Mouse (Mus musculus): ENCODE data around the gene Llgl2. TPM values are rescaled to one million over a fixed set of nuclear protein-coding genes. Genes with fewer than 3 reads are reported as not detected.

Gene Llgl2
- total and polyA plus RNA-seq, 3 experiments, result 18.4 to 20.3 (median 19.4) TPM

GRCm38 (mm10) chr11:115898446-115898845 lies 74.6 kb downstream of the Llgl2 start:
- peaks cover 9% of the 10 kb centered on the region for H3K4me1 ChIP-seq (ENCODE audit: control insufficient read depth, insufficient read depth, low read length)
- H3K27me3 ChIP-seq (ENCODE audit: control insufficient read depth, insufficient read depth, low read length), result no peaks in the 10 kb centered on the region
- no peaks in the 10 kb centered on the region for H3K79me2 ChIP-seq (replicated peaks; ENCODE audit: control insufficient read depth, insufficient read depth, low read length)
- H3K27ac ChIP-seq, result no peak overlapping the region
- no peaks in the 10 kb centered on the region for H3K36me3 ChIP-seq (ENCODE audit: control insufficient read depth, insufficient read depth, low read length)
- intact Hi-C loops (cut with DNase I), result loop anchor here (2.0 kb wide), 1 partner anchor 22 kb away; no protein-coding TSS in a partner anchor
- WGBS, result 82% methylated on average over 7 of the region's 7 CpGs
- H3K9ac ChIP-seq (ENCODE audit: low read depth, low read length), result no peak overlapping the region
- no peak for DNase-seq
- H3K4me3 ChIP-seq, result no peak overlapping the region
- TF ChIP-seq CTCF (IDR thresholded peaks at IDR 0.05) (no peak), POLR2A (IDR thresholded peaks at IDR 0.05; ENCODE audit: insufficient read depth, low read depth, low read length) (no peak), EP300 (IDR thresholded peaks at IDR 0.05; ENCODE audit: insufficient read depth, low read depth, low read length) (no peak)

- H3K9ac ChIP-seq (ENCODE audit: low read depth, low read length), result no peak overlapping the region
- no peaks in the 10 kb centered on the region for H3K79me2 ChIP-seq (replicated peaks; ENCODE audit: control insufficient read depth, insufficient read depth, low read length)
- no peaks in the 10 kb centered on the region for H3K27me3 ChIP-seq (ENCODE audit: control insufficient read depth, insufficient read depth, low read length)
- WGBS, result 18% methylated on average over 4 of the region's 4 CpGs
- peak overlapping the region; percentile 88; the same call in 1 of the 2 replicates for H3K27ac ChIP-seq
- H3K4me1 ChIP-seq (ENCODE audit: control insufficient read depth, insufficient read depth, low read length), result peaks cover 12% of the 10 kb centered on the region
- no peak overlapping the region for H3K4me3 ChIP-seq
- intact Hi-C loops (cut with DNase I), result loop anchor here (2.0 kb wide), 1 partner anchor 22 kb away; no protein-coding TSS in a partner anchor
- TF ChIP-seq CTCF (IDR thresholded peaks at IDR 0.05) (peak; percentile 74), POLR2A (IDR thresholded peaks at IDR 0.05; ENCODE audit: insufficient read depth, low read depth, low read length) (no peak)
- H3K36me3 ChIP-seq (ENCODE audit: control insufficient read depth, insufficient read depth, low read length), result no peaks in the 10 kb centered on the region
- DNase-seq, result peak; percentile 33 to 39
Measured at GRCm38 (mm10) chr11:115898886-115899285, 75.0 kb downstream of the Llgl2 start.

- H3K4me3 ChIP-seq, result peak within 1 kb of the TSS; percentile 48
- DNase-seq, result peak; percentile 62 to 80
- H3K4me1 ChIP-seq (ENCODE audit: control insufficient read depth, insufficient read depth, low read length), result peaks cover 15% of the 10 kb centered on the region
- peak within 1 kb of the TSS; percentile 65 for H3K9ac ChIP-seq (ENCODE audit: low read depth, low read length)
- H3K79me2 ChIP-seq (replicated peaks; ENCODE audit: control insufficient read depth, insufficient read depth, low read length), result no peaks in the 10 kb centered on the region
- intact Hi-C loops (cut with DNase I), result loop anchor here (2.0 kb wide), 1 partner anchor 21 kb away; no protein-coding TSS in a partner anchor
- no peaks in the 10 kb centered on the region; the same call in 1 of the 2 replicates for H3K36me3 ChIP-seq (ENCODE audit: control insufficient read depth, insufficient read depth, low read length)
- H3K27ac ChIP-seq, result peak within 1 kb of the TSS; percentile 88
- H3K27me3 ChIP-seq (ENCODE audit: control insufficient read depth, insufficient read depth, low read length), result no peaks in the 10 kb centered on the region
- 29% methylated on average over 16 of the region's 16 CpGs for WGBS
- TF ChIP-seq EP300 (IDR thresholded peaks at IDR 0.05; ENCODE audit: insufficient read depth, low read depth, low read length), result 0 out of 2 replicates have a peak, but pooled peaks have one; percentile 71
- TF ChIP-seq POLR2A (IDR thresholded peaks at IDR 0.05; ENCODE audit: insufficient read depth, low read depth, low read length), result peak; percentile 92
- TF ChIP-seq CTCF (IDR thresholded peaks at IDR 0.05), result peak; percentile 34
Measured at GRCm38 (mm10) chr11:115899486-115900266, 75.8 kb downstream of the Llgl2 start, which contains the start of gene Smim5. Gene Smim5 (plus strand): TSS chr11:115899966.

- intact Hi-C loops (cut with DNase I), result no loop called here
- H3K27me3 ChIP-seq (ENCODE audit: control insufficient read depth, insufficient read depth, low read length), result no peaks in the 10 kb centered on the region
- peak overlapping the region; percentile 88 for H3K27ac ChIP-seq
- H3K4me1 ChIP-seq (ENCODE audit: control insufficient read depth, insufficient read depth, low read length), result peaks cover 15% of the 10 kb centered on the region
- H3K36me3 ChIP-seq (ENCODE audit: control insufficient read depth, insufficient read depth, low read length), result no peaks in the 10 kb centered on the region; the same call in 1 of the 2 replicates
- TF ChIP-seq EP300 (IDR thresholded peaks at IDR 0.05; ENCODE audit: insufficient read depth, low read depth, low read length) (no peak), POLR2A (IDR thresholded peaks at IDR 0.05; ENCODE audit: insufficient read depth, low read depth, low read length) (no peak; the same call in 1 of the 2 replicates), CTCF (IDR thresholded peaks at IDR 0.05) (no peak)
- peak overlapping the region; percentile 48 for H3K4me3 ChIP-seq
- peak; percentile 36 to 37 for DNase-seq
- H3K79me2 ChIP-seq (replicated peaks; ENCODE audit: control insufficient read depth, insufficient read depth, low read length), result no peaks in the 10 kb centered on the region
- H3K9ac ChIP-seq (ENCODE audit: low read depth, low read length), result peak overlapping the region; percentile 65
- WGBS, result 45% methylated on average over 8 of the region's 8 CpGs
Measured at GRCm38 (mm10) chr11:115900561-115901337, 76.9 kb downstream of the Llgl2 start.

GRCm38 (mm10) chr11:115901338-115902161 lies 77.7 kb downstream of the Llgl2 start:
- WGBS, result 59% methylated on average over 9 of the region's 9 CpGs
- DNase-seq, result no peak
- peaks cover 15% of the 10 kb centered on the region for H3K4me1 ChIP-seq (ENCODE audit: control insufficient read depth, insufficient read depth, low read length)
- no peak for TF ChIP-seq CTCF (IDR thresholded peaks at IDR 0.05)
- no peak; the same call in 1 of the 2 replicates for TF ChIP-seq POLR2A (IDR thresholded peaks at IDR 0.05; ENCODE audit: insufficient read depth, low read depth, low read length)
- TF ChIP-seq EP300 (IDR thresholded peaks at IDR 0.05; ENCODE audit: insufficient read depth, low read depth, low read length), result no peak
- H3K79me2 ChIP-seq (replicated peaks; ENCODE audit: control insufficient read depth, insufficient read depth, low read length), result no peaks in the 10 kb centered on the region
- peak overlapping the region; percentile 88 for H3K27ac ChIP-seq
- peak overlapping the region; percentile 48 for H3K4me3 ChIP-seq
- intact Hi-C loops (cut with DNase I), result no loop called here
- H3K36me3 ChIP-seq (ENCODE audit: control insufficient read depth, insufficient read depth, low read length), result no peaks in the 10 kb centered on the region; the same call in 1 of the 2 replicates
- no peaks in the 10 kb centered on the region for H3K27me3 ChIP-seq (ENCODE audit: control insufficient read depth, insufficient read depth, low read length)
- H3K9ac ChIP-seq (ENCODE audit: low read depth, low read length), result peak overlapping the region; percentile 39
